Mouse (Mus musculus) gastrocnemius, postnatal 10 days (tissue): Measurements from ENCODE around the gene Olfr1116. TPM values are rescaled to one million over a fixed set of nuclear protein-coding genes. Genes with fewer than 3 reads are reported as not detected.
"Not testable (repeated sequence)": the region's sequence is repeated elsewhere in the genome, so short reads cannot be mapped to it uniquely, and the experiment has no call there.

Experiments
- DNase-seq: peaks from one replicate; pipeline ENCODE4 v3.0.0; 2021; ENCODE audit warnings: mixed read lengths
- long read RNA-seq, 2 experiments: library from polyadenylated mRNA; stranded (forward); transcript quantifications; one replicate each; pipeline ENCODE4 v2.0.0; 2021
- microRNA-seq, 2 experiments: library from miRNA; unstranded; fragments of <30 nt; microRNA quantifications; one replicate each; pipeline ENCODE4 v1.2.0; 2021
- total RNA-seq, 2 experiments: library from RNA; stranded (reverse); gene quantifications; 2 replicates each; pipeline ENCODE4 v1.2.3; 2021

The Olfr1116 gene
- not detected for total RNA-seq
- long read RNA-seq, experiment 1, result 0 reads
- long read RNA-seq, experiment 2, result 0 reads

- DNase-seq, result no peak
Observed at GRCm38 (mm10) chr2:87267234-87267633, at the start of gene Olfr1116. Gene Olfr1116, plus strand, starts transcription at chr2:87267534.

- DNase-seq, result no peak
Observed at GRCm38 (mm10) chr2:87247713-87248112, 19.6 kb upstream of the Olfr1116 start, which contains the start of gene Olfr1115. Gene Olfr1115, plus strand, starts transcription at chr2:87248013.

DNA sequence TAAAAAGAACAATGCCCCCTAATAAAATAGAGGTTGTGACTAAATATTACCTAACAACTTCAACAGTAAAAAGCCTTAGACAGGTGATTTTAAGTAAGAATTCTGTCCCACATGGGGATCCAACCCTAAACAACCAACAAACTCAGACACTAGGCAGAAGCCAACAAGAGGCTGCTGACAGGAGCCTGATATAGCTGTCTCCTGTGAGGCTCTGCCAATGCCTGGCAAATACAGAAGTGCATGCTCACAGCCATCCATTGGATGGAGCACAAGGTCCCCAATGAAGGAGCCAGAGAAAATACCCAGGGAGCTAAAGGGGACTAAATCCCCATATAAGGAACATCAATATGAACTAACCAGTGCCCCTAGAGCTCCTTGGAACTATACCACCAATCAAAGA lies 26.6 kb downstream of the Olfr1116 start:
- not testable (repeated sequence) for DNase-seq

- DNase-seq, result no peak
Observed at GRCm38 (mm10) chr2:87307281-87307680, 39.9 kb downstream of the Olfr1116 start, which contains the start of gene Olfr1118. Gene Olfr1118, plus strand, starts transcription at chr2:87307581.

Small RNAs within 50 kb of the gene (microRNA-seq; reads per million reads assigned to microRNA genes)
- 0 reads per million in 2 experiments for gene Gm27438

Other genes starting within 250 kb of the Olfr1116 start
- not detected for gene Olfr1104, start 240.5 kb upstream of the Olfr1116 start, total RNA-seq
- not detected for gene Olfr1105, start 231.0 kb upstream of the Olfr1116 start, total RNA-seq
- not detected for gene Olfr1106, start 215.3 kb upstream of the Olfr1116 start, total RNA-seq
- gene Olfr1107, start 191.7 kb upstream of the Olfr1116 start, total RNA-seq, result not detected
- not detected for gene Olfr1109, start 171.5 kb upstream of the Olfr1116 start, total RNA-seq
- not detected for gene Olfr259, start 153.0 kb upstream of the Olfr1116 start, total RNA-seq
- not detected for gene Olfr1110, start 127.2 kb upstream of the Olfr1116 start, total RNA-seq
- gene Olfr1111, start 114.9 kb upstream of the Olfr1116 start, total RNA-seq, result not detected
- not detected for gene Olfr1112, start 79.7 kb upstream of the Olfr1116 start, total RNA-seq
- gene Olfr1113, start 58.6 kb upstream of the Olfr1116 start, total RNA-seq, result not detected
- not detected for gene Olfr1115, start 19.5 kb upstream of the Olfr1116 start, total RNA-seq
- gene Olfr1118, start 40.0 kb downstream of the Olfr1116 start, total RNA-seq, result not detected
- not detected for gene Olfr1120, start 87.3 kb downstream of the Olfr1116 start, total RNA-seq
- gene Olfr1121, start 102.4 kb downstream of the Olfr1116 start, total RNA-seq, result not detected
- gene Olfr1122, start 118.3 kb downstream of the Olfr1116 start, total RNA-seq, result not detected
- gene Olfr1123, start 149.1 kb downstream of the Olfr1116 start, total RNA-seq, result not detected
- not detected for gene Olfr1124, start 162.7 kb downstream of the Olfr1116 start, total RNA-seq
- gene Olfr1126, start 186.4 kb downstream of the Olfr1116 start, total RNA-seq, result not detected
- not detected for gene Pramel7, start 229.6 kb downstream of the Olfr1116 start, total RNA-seq
- gene Pramel6, start 239.0 kb downstream of the Olfr1116 start, total RNA-seq, result not detected